Mouse (Mus musculus) MEL (cell line): Measurements from ENCODE around the gene Dbn1.

ENCODE experiments used
- CTCF ChIP-seq, 3 experiments: IDR thresholded peaks in 2 of 3; conservative IDR thresholded peaks in 1 of 3; 2 replicates each; pipeline ENCODE4 v1.5.1; 2011 to 2012; ENCODE audit warnings: low read length in 3 of 3, low read depth in 2 of 3, mild to moderate bottlenecking in 2 of 3, improper control_type of control experiment in 1 of 3, inconsistent platforms in 1 of 3, mixed read lengths in 1 of 3, moderate library complexity in 1 of 3; ENCODE audit not compliant: control insufficient read depth in 1 of 3, insufficient read depth in 1 of 3, poor library complexity in 1 of 3, severe bottlenecking in 1 of 3
- MAX ChIP-seq: IDR thresholded peaks from 2 replicates; pipeline ENCODE4 v1.6.1; 2011; ENCODE audit warnings: low read length, improper control_type of control experiment
- POLR2A ChIP-seq, 2 experiments: IDR thresholded peaks; 2 replicates each; pipeline ENCODE4 v1.6.1; 2011 to 2012; ENCODE audit warnings: low read length in 2 of 2, mild to moderate bottlenecking in 2 of 2, control low read depth in 1 of 2, improper control_type of control experiment in 1 of 2, low read depth in 1 of 2, moderate library complexity in 1 of 2; ENCODE audit not compliant: control insufficient read depth in 1 of 2, insufficient read depth in 1 of 2, poor library complexity in 1 of 2
- USF1 ChIP-seq: IDR thresholded peaks from 2 replicates; pipeline ENCODE4 v1.6.1; 2014; ENCODE audit warnings: low read depth, mild to moderate bottlenecking, inconsistent platforms, low read length, improper control_type of control experiment, moderate library complexity

DNA sequence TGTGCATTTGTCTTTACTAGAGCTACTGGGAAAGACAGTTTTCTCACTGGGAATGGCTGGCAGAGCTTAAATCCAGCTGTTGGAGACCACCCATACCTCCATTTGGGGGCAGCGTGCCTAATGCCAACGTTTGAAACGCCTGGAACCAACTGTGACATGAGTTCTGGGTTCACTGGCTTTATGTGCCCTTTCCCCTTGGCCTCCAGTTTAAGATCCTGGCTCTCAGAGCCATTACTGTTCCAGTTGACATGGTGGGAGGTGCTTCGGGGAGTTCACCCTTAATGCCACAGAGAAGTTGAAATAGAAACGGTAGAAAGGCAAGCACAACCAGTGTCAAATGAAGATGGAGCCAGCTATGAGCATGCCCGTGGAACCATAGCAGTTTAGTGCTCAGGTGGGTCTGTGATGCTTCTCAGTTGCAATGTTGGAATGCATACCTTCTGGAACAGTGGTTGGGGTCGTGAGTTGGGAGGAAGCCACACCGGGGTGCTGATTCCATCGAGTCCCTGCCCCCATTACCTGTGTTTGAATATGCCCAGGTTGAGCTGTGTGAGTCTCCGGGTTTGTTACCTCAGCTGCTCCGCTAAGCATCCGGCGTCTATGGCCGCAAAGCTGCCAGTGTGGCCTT lies 24.4 kb downstream of the Dbn1 start:
- TF ChIP-seq CTCF (IDR thresholded peaks at IDR 0.05 in 2 of 3, conservative IDR thresholded peaks at IDR 0.05 in 1 of 3; ENCODE audit: control insufficient read depth in 1 of 3, insufficient read depth in 1 of 3, low read depth in 2 of 3, low read length in 3 of 3, poor library complexity in 1 of 3, severe bottlenecking in 1 of 3) (no peak), MAX (no peak), USF1 (no peak), POLR2A (IDR thresholded peaks at IDR 0.05; ENCODE audit: control insufficient read depth in 1 of 2, insufficient read depth in 1 of 2, low read depth in 1 of 2, low read length in 2 of 2, poor library complexity in 1 of 2) (no peak; a peak in 1 of 4 replicates)
